Mouse (Mus musculus): ENCODE measurements around the gene Ehbp1l1. TPM values are rescaled to one million over a fixed set of nuclear protein-coding genes. Genes with fewer than 3 reads are reported as not detected.

Ehbp1l1 gene
- 10 to 100 TPM; 12.4 to 17.8 (median 16.4) TPM for total RNA-seq (2022)

DNA sequence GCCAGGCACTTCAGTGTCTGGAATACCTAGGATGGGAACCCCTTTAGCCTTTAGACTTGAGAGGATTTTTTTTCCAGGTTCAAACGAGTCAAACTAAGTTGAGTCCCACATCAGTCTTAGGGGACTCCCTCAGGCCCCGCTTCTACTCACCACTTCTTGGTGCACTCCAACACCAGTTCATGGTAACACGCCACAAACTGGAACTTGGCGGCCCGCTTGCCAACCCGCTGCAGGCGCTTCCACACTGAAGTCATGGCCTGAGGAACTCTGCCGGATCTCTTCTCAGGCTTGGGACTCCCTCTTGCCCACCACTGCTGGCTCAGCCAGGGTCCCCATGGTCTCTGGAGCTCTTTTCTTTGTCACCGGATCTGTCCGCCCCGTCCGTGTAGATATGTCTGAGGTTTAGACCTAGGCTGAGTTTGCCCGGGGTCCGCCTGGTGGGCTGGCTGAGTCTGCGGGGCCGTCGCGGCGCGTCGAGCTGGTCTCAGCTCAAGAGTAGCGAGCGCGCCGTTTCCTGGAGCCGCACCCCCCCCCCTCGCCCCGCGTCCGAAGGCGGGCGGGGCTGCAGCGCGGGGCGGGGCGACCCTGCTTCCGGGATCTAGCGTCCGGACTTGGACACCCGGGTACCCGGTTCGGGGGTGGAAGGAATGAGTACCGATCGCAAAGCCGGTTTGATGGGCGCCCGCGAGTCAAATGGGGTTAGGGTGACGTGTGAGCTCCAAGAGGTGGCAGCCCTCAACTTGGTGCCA lies at the start of gene Ehbp1l1:
Ehbp1l1 (minus strand) TSS at position 551 of the 749 bp plus-strand sequence.
- DNase-seq (ENCODE audit: low spot score in 2 of 2): no peak

DNA sequence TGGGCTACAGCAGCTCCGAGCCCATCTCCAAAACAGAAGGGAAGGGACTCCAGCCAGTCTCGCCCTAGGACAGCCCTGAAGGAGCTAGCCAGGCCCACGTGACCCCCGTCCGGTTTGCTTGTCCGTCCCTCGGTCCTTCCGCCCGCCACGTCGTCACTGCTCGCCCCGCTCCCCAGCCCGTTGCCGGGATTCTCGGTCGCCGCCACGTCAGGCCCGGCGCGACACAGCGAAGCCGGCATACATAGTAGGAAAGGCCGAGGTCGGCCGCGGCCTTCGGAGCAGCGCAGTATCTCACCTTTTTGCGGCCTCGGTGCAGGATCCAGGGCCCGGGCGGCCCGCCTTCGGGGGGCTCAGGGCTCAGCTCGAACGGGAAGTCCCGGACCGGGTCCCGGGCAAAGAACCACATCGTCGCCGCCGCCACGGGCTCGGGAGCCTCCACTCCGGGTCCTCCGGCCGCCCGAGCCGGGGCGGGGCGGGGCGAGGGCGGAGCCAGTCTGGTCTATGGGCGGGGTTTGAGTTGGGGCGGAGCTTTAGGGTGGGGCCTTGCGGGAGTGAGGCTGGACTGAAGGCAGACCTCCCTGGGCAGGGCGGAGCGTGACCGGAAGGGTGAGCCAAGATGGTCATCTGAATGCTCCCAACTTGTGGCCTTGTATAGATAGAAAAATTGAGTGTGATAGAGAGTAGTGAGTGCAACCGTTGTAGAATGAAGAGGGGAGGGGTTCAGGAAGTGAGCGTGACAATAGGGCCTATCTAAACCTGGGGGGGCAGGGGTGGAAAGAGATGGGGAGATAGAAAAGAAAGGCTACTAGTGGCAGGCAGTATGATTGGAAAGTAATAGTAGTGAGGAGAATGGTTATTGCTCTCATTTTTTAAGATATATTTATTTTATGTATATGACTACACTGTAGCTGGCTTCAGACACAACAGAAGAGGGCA lies 45.1 kb upstream of the Ehbp1l1 start, which contains the start of gene Scyl1:
Scyl1 (minus strand) TSS at position 495 of the 936 bp plus-strand sequence.
- DNase-seq (ENCODE audit: low spot score in 2 of 2): peak; percentile 87 to 89

GRCm38 (mm10) chr19:5770311-5770710 lies 44.2 kb upstream of the Ehbp1l1 start:
- no peak for DNase-seq (ENCODE audit: low spot score in 2 of 2)

DNA sequence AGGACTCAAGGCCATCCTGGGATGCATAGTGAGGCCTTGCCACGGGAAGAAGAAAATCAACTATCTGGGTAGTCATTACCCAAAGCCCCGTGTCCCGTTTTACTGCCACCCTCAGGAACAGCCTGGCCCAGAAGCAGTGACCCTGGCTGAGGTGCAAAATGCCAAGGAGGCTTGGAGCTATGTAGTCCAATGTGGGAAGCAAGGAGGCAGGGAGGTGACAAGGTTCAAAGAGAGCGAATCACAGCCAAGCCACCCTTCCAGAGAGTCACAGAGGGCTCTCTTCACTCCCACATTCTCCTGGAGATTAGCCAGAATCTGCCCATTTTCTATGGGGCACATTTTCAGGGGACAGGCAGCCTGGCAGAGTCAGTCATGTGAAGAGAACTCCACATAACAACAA lies 41.2 kb upstream of the Ehbp1l1 start:
- DNase-seq (ENCODE audit: low spot score in 2 of 2): no peak

DNA sequence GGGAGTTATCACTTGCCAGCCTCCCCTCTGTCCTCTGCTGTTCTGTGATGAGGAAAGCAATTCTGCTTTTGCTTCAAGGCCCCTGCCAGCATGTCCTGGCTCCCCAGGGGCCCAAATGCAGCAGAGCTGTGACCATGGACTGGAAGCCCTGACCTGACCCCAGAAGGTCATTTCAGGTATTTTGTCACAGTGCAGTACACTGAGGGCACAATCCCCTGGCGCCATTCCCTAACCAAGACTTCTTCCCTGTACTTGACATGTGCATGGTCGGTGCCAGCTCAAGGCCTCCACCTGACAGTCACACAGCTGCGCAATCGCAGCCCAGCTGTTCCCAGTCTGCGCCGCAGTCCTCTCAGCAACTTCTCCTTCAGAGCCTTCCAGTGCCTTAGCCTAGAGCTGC lies 37.0 kb upstream of the Ehbp1l1 start:
- no peak for DNase-seq (ENCODE audit: low spot score in 2 of 2)

DNA sequence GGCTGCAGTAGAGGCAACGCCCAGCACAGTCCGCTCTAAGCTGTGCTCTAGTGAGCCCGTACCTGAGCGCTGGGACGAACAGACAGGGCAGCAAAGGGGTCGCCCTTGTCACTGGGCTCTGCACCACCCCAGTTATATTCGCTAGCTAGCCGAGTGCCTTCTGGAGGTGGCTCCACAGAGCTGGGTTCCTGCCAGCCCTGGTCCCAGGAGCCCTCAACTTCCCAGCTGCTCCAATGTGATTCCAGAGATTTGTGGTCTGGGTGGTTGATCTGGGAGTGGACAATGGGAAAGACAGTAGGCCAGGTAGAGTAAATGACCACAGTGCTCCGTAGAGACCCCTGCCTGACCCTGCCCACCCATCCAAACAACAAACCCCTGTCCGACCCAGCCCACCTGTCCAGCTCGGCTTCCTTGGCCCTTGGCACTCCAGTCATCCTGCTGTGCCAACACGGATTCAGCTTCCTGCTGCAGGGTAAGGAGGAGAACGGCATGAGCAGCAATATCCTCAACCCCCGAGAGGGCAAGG lies 32.8 kb upstream of the Ehbp1l1 start:
- DNase-seq (ENCODE audit: low spot score in 2 of 2): no peak

- no peak for DNase-seq (ENCODE audit: low spot score in 2 of 2)
These were observed 31.0 kb upstream of the Ehbp1l1 start for GRCm38 (mm10) chr19:5756991-5757636.

GRCm38 (mm10) chr19:5756321-5756985 lies 30.3 kb upstream of the Ehbp1l1 start:
- DNase-seq (ENCODE audit: low spot score in 2 of 2): peak; percentile 79 to 80

DNA sequence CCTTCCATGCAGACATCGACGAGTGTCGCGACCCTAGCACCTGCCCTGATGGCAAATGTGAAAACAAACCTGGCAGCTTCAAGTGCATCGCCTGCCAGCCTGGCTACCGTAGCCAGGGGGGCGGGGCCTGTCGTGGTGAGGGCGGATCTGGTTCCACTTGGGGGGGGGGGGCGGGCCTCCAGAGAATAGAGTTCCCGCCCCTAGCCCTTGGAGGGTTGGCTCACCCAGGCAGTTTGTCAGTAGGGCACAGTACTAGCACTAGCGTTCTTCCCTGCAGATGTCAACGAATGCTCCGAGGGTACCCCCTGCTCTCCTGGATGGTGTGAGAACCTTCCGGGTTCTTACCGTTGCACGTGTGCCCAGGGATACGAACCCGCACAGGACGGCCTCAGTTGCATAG lies 25.6 kb upstream of the Ehbp1l1 start:
- DNase-seq (ENCODE audit: low spot score in 2 of 2): no peak

DNA sequence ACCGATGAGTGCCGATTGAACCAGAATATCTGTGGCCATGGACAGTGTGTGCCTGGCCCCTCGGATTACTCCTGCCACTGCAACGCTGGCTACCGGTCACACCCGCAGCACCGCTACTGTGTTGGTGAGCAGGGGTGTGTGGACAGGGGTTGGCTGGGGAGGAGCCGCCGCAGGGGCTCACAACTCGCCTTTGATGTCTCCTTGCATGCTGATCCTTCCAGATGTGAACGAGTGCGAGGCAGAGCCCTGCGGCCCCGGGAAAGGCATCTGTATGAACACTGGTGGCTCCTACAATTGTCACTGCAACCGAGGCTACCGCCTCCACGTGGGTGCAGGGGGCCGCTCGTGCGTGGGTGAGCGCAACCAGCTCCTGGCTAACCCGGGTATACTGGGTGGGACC lies 24.8 kb upstream of the Ehbp1l1 start:
- DNase-seq (ENCODE audit: low spot score in 2 of 2): no peak

DNA sequence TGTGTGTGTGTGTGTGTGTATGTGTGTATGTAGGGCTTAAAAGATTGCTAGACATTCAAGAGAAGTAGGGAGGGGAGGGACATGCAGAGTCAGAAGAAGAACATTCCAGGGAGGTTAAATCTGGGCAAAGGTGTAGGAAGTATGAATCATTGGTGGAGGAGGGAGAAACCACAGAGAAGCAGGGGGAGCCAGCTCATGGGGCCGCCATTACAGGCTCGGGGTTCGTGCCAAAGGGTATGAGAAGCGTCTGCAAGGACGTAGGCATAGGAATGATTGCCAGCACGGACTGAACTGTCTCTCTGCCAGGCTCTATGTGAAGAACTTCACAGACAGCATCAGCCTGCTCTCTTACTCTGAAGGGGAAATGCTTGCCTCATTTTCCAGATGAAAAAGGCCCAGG lies 23.4 kb upstream of the Ehbp1l1 start:
- DNase-seq (ENCODE audit: low spot score in 2 of 2): no peak

- no peak for DNase-seq (ENCODE audit: low spot score in 2 of 2)
These were observed 20.8 kb upstream of the Ehbp1l1 start for GRCm38 (mm10) chr19:5746907-5747363.

DNA sequence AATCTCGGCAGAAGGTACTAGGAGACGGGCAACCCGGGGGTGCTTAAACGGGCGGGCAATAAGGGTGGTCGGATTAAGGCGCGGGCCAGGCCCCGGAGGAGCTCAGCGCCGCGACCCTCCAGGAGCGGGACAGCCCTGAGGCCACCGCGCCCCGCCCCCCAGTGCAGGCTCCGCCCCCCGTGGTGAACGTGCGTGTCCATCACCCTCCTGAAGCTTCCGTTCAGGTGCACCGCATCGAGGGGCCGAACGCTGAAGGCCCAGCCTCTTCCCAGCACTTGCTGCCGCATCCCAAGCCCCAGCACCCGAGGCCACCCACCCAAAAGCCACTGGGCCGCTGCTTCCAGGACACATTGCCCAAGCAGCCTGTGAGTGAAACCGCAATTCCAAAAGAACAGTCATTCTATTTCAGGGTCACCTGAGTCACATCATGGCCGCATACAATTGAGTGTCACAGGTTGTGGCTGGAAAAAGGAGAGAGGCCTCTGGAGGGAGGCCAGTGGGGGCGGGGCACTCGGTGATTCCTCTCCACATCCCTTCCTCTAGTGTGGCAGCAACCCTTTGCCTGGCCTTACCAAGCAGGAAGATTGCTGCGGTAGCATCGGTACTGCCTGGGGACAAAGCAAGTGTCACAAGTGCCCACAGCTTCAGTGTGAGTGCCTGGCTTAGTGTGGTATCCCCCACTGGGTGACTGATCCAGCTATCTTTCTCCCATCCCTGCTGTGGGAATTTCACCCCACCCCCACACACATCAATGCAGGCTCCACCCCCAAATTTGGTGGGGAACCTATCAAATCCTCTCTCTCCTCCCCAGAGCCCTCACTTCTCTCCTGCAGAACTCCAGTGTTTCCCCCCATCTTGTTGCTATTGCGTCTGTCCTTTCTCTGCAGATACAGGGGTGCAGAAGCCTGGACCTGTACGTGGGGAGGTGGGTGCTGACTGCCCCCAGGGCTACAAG lies 19.9 kb upstream of the Ehbp1l1 start:
- no peak for DNase-seq (ENCODE audit: low spot score in 2 of 2)

DNA sequence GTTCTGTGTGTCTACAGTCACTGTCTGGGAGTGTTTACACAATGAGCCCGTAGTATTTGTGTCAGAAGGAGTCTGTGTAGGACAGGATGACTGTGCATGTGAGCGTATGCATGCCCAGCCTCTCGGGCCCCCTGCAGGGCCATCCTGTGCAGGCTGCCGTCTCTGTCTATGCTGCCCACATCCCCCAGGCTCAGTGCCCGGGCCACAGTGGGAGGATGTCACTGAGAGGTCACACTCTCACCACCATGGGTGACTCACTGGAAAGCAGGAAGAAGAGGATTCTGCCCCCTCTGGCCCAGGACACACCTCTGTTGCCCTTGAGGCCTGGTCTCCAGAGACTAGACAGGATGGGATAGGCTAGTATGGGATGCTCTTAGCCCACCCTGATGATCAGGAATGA lies 17.5 kb upstream of the Ehbp1l1 start:
- DNase-seq (ENCODE audit: low spot score in 2 of 2): no peak

GRCm38 (mm10) chr19:5742241-5742641 lies 16.1 kb upstream of the Ehbp1l1 start:
- no peak for DNase-seq (ENCODE audit: low spot score in 2 of 2)

DNA sequence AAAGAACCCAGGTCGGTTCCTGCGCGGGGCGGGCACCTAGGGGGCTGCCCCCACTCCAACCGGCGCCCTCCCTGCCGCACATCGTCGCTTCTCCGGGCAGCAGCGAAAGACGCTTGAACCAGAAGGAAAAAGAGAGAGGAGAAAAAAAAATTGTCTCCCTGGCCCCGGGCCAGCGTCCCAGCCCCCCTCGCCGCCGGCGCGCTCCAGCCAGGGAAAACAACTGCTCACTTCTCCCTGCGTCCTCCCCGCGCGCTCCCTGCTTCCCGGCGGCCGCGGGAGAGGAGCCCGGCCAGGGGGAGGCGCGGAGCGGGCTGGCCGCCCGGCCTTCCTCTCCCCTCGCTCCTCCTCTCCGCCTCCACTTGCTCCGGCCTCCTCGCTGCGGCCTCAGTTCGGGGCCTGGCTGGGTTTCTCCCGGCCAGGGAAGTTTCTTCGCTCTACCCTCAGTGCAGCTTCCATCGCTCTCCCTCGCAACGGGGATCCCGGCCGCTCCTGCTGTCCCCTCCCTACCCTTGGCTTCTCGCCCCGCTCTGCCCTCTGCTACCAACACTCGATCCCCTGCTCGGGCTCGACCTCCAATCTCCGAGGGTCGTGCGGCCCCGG lies 15.6 kb upstream of the Ehbp1l1 start:
- DNase-seq (ENCODE audit: low spot score in 2 of 2): peak; percentile 57 to 66

DNA sequence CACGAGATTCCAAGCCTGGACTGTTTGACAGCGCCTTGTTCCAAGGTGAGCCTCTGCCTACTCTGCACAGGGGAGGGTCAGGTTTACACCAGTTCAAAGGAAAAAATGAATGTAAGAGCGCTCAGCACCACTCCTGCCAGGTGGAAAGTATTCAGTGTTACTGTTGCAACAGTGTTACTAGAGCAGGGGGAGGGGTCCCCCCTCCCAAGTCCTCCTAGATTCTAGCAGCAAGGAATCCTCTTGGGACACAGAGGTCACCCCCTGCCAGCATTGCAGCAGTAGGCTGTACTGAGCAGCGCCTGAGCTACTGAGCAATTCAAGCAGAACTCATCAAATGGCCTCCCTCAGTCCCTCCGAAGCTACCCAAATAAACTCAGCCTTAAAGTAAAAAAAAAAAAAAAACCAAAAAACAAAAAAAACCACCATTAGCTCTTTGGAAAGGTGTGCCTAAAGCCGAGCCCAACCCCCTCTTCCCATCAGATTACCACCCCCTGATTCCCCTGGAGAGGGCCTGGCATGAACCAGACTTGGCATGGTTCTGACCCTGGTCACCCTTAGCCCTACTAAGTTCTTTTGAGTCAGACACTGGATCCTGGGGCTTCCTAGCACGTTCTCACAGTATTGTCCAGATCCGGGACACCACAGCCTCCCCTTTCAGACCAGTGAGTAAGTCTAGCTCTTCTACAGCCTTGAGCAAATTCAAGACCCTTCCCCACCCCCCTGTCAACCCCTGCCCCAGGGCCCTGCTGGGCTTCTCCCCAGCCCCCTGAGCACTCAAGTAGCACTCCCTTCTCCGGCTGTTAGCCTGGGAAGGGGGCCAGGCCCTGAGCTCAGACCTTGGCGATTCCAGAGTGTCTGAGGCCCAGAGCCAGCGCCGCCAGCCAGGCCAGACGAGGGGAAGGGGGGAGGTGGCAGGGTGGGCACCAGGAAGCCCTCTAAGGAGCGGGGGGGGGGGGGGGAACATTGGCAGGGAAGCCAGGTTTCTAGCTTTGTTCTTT lies 14.5 kb upstream of the Ehbp1l1 start, which contains the start of gene Ltbp3:
Ltbp3 (plus strand) TSS at position 585 of the 998 bp plus-strand sequence.
- peak in 1 of 2 experiments; percentile 58 for DNase-seq (ENCODE audit: low spot score in 2 of 2)

- no peak for DNase-seq (ENCODE audit: low spot score in 2 of 2)
These were observed 13.3 kb upstream of the Ehbp1l1 start for GRCm38 (mm10) chr19:5739446-5739845.
